Mouse (Mus musculus) lung, postnatal 36 days (tissue): ENCODE results near the gene Sowahc.

Experiments
- DNase-seq: peaks from one replicate; pipeline ENCODE4 v3.0.0; 2022; ENCODE audit warnings: mixed read lengths

Gene Sowahc

GRCm38 (mm10) chr10:59253541-59254079 lies 31.9 kb downstream of the Sowahc start:
- no peak for DNase-seq

GRCm38 (mm10) chr10:59256533-59256932 lies 34.8 kb downstream of the Sowahc start:
- DNase-seq, result no peak

GRCm38 (mm10) chr10:59259572-59259971 lies 37.8 kb downstream of the Sowahc start:
- no peak for DNase-seq

GRCm38 (mm10) chr10:59261603-59262002 lies 39.9 kb downstream of the Sowahc start:
- peak; percentile 50 for DNase-seq

GRCm38 (mm10) chr10:59262021-59262420 lies 40.3 kb downstream of the Sowahc start:
- no peak for DNase-seq

GRCm38 (mm10) chr10:59262979-59263378 lies 41.2 kb downstream of the Sowahc start:
- peak; percentile 52 for DNase-seq

- DNase-seq, result peak; percentile 38
Measured at GRCm38 (mm10) chr10:59265067-59265466, 43.3 kb downstream of the Sowahc start.

- peak; percentile 68 for DNase-seq
Measured at GRCm38 (mm10) chr10:59265674-59266073, 43.9 kb downstream of the Sowahc start.

GRCm38 (mm10) chr10:59266097-59266496 lies 44.3 kb downstream of the Sowahc start:
- DNase-seq, result peak; percentile 81

- no peak for DNase-seq
Measured at GRCm38 (mm10) chr10:59267275-59267674, 45.5 kb downstream of the Sowahc start.

GRCm38 (mm10) chr10:59268109-59268508 lies 46.4 kb downstream of the Sowahc start:
- DNase-seq, result no peak

- no peak for DNase-seq
Measured at GRCm38 (mm10) chr10:59268754-59269153, 47.0 kb downstream of the Sowahc start.

GRCm38 (mm10) chr10:59275745-59276144 lies 54.0 kb downstream of the Sowahc start:
- no peak for DNase-seq
